Mouse (Mus musculus) erythroblast, embryonic 14.5 days (primary cell): ENCODE results near the gene Bmp6.

Experiments used
- GATA1 ChIP-seq: IDR thresholded peaks from 2 replicates; pipeline ENCODE4 v1.6.1; 2012; ENCODE audit warnings: low read length, inconsistent platforms, mixed read lengths
- TAL1 ChIP-seq: IDR thresholded peaks from 3 replicates; pipeline ENCODE4 v1.6.1; 2012; ENCODE audit warnings: low read length, inconsistent platforms, mixed read lengths

GRCm38 (mm10) chr13:38312357-38313040 is 32.4 kb upstream of the Bmp6 start:
- no peak for TF ChIP-seq GATA1
- no peak for TF ChIP-seq TAL1
